Mouse (Mus musculus) cerebellum, adult 11-12 months (tissue): ENCODE results near the gene Mrpl20.
"Not testable (repeated sequence)": the region's sequence is repeated elsewhere in the genome, so short reads cannot be mapped to it uniquely, and the experiment has no call there.

ENCODE experiments used
- DNase-seq: peaks from one replicate; pipeline ENCODE4 v3.0.0; 2022

The Mrpl20 gene

GRCm38 (mm10) chr4:155784081-155784701 is 18.5 kb upstream of the Mrpl20 start:
- peak; percentile 83 for DNase-seq

GRCm38 (mm10) chr4:155785246-155785645 is 17.4 kb upstream of the Mrpl20 start:
- DNase-seq, result no peak

- DNase-seq, result no peak
Measured at GRCm38 (mm10) chr4:155785819-155786218, 16.9 kb upstream of the Mrpl20 start, which contains the start of gene Tmem88b. Gene Tmem88b, minus strand, starts transcription at chr4:155785874.

- no peak for DNase-seq
Measured at GRCm38 (mm10) chr4:155788300-155788699, 14.4 kb upstream of the Mrpl20 start.

GRCm38 (mm10) chr4:155788833-155789232 is 13.8 kb upstream of the Mrpl20 start:
- not testable (repeated sequence) for DNase-seq

- DNase-seq, result no peak
Measured at GRCm38 (mm10) chr4:155790021-155790489, 12.6 kb upstream of the Mrpl20 start, which contains the start of gene Ankrd65. Gene Ankrd65, plus strand, starts transcription at chr4:155790439.

- DNase-seq, result no peak
Measured at GRCm38 (mm10) chr4:155790650-155791161, 12.0 kb upstream of the Mrpl20 start.

GRCm38 (mm10) chr4:155791240-155791933 is 11.3 kb upstream of the Mrpl20 start:
- no peak for DNase-seq

GRCm38 (mm10) chr4:155793730-155794129 is 8.9 kb upstream of the Mrpl20 start:
- no peak for DNase-seq

- DNase-seq, result no peak
Measured at GRCm38 (mm10) chr4:155802075-155802474, 603 bp upstream of the Mrpl20 start.

GRCm38 (mm10) chr4:155803340-155804041 is 813 bp downstream of the Mrpl20 start:
- peak; percentile 92 for DNase-seq

- DNase-seq, result no peak
Measured at GRCm38 (mm10) chr4:155807841-155808240, 5.2 kb downstream of the Mrpl20 start.

- DNase-seq, result peak; percentile 93
Measured at GRCm38 (mm10) chr4:155811929-155812664, 9.4 kb downstream of the Mrpl20 start, which contains the start of gene Ccnl2. Gene Ccnl2, plus strand, starts transcription at chr4:155812489.

GRCm38 (mm10) chr4:155812665-155813181 is 10.0 kb downstream of the Mrpl20 start:
- DNase-seq, result no peak

GRCm38 (mm10) chr4:155817533-155817932 is 14.9 kb downstream of the Mrpl20 start:
- no peak for DNase-seq

- no peak for DNase-seq
Measured at GRCm38 (mm10) chr4:155821025-155821424, 18.3 kb downstream of the Mrpl20 start.

GRCm38 (mm10) chr4:155823443-155823842 is 20.8 kb downstream of the Mrpl20 start:
- no peak for DNase-seq

GRCm38 (mm10) chr4:155829866-155830265 is 27.2 kb downstream of the Mrpl20 start:
- peak; percentile 35 for DNase-seq

- peak; percentile 23 for DNase-seq
Measured at GRCm38 (mm10) chr4:155830596-155830995, 27.9 kb downstream of the Mrpl20 start.

- DNase-seq, result peak; percentile 94
Measured at GRCm38 (mm10) chr4:155831205-155831766, 28.6 kb downstream of the Mrpl20 start, which contains the start of gene Aurkaip1. Gene Aurkaip1, plus strand, starts transcription at chr4:155831272.

GRCm38 (mm10) chr4:155831831-155832230 is 29.2 kb downstream of the Mrpl20 start:
- no peak for DNase-seq

GRCm38 (mm10) chr4:155832321-155832720 is 29.6 kb downstream of the Mrpl20 start:
- DNase-seq, result peak; percentile 62
